Mouse (Mus musculus) G1E (cell line): Measurements from ENCODE around the gene Nrarp. TPM values are rescaled to one million over a fixed set of nuclear protein-coding genes. Genes with fewer than 3 reads are reported as not detected.

Experiments used
- ATAC-seq: 2 replicates; pipeline ENCODE4 v1.8.0; 2016; ENCODE audit warnings: mild to moderate bottlenecking; ENCODE audit not compliant: insufficient number of reproducible peaks, poor library complexity, low FRiP score, severe bottlenecking; ENCODE audit errors: extremely low read depth
- DNase-seq: peaks from one replicate; pipeline ENCODE4 v3.0.0; 2012; ENCODE audit warnings: low spot score
- H3K27me3 ChIP-seq: 2 replicates; pipeline ENCODE4 v1.6.1; 2012; ENCODE audit warnings: mild to moderate bottlenecking, low read length, inconsistent platforms; ENCODE audit not compliant: insufficient read depth
- H3K36me3 ChIP-seq: replicated peaks from 2 replicates; pipeline ENCODE3; 2012; ENCODE audit warnings: mild to moderate bottlenecking, inconsistent platforms
- H3K4me1 ChIP-seq: 2 replicates; pipeline ENCODE4 v1.6.1; 2012; ENCODE audit warnings: low read depth, low read length, inconsistent platforms, mixed read lengths; ENCODE audit not compliant: insufficient read depth
- H3K4me3 ChIP-seq: 2 replicates; pipeline ENCODE4 v1.5.1; 2012; ENCODE audit warnings: low read depth, mild to moderate bottlenecking, inconsistent platforms, low read length, moderate library complexity, mixed read lengths
- H3K9me3 ChIP-seq: replicated peaks from 2 replicates; pipeline ENCODE4 v1.6.1; 2012; ENCODE audit warnings: inconsistent platforms
- CTCF ChIP-seq: IDR thresholded peaks from 2 replicates; pipeline ENCODE4 v1.5.1; 2012; ENCODE audit warnings: low read depth, low read length, inconsistent platforms, mixed read lengths
- GATA1 ChIP-seq: IDR thresholded peaks from 2 replicates; pipeline ENCODE4 v1.6.1; 2012; ENCODE audit warnings: borderline replicate concordance, low read length, inconsistent platforms, mixed read lengths
- GATA2 ChIP-seq: IDR thresholded peaks from 2 replicates; pipeline ENCODE4 v1.6.1; 2012; ENCODE audit warnings: low read depth, low read length, inconsistent platforms, borderline replicate concordance
- POLR2AphosphoS5 ChIP-seq: IDR thresholded peaks from 2 replicates; pipeline ENCODE4 v1.6.1; 2012; ENCODE audit warnings: low read depth, low read length, inconsistent platforms; ENCODE audit not compliant: insufficient replicate concordance
- TAL1 ChIP-seq: conservative IDR thresholded peaks from 2 replicates; pipeline ENCODE4 v1.6.1; 2012; ENCODE audit warnings: low read depth, low read length, inconsistent platforms, mixed read lengths
- polyA plus RNA-seq: library from polyadenylated mRNA; stranded (reverse); fragments of >175 nt; gene quantifications from 2 replicates; pipeline ENCODE4 v1.2.3, GENCODE M21; 2012
- total RNA-seq, 2 experiments: library from RNA; stranded (forward) in 1 of 2; stranded (reverse) in 1 of 2; fragments of 200-1000 nt in 1 of 2; fragments of >200 nt in 1 of 2; fragmentation: Nextera tagmentation in 1 of 2; gene quantifications; 2 replicates each; pipeline ENCODE4 v1.2.3; 2014 to 2017

Gene Nrarp
- total and polyA plus RNA-seq, 3 experiments, result 0.16 TPM; not detected in 2

GRCm38 (mm10) chr2:25227406-25227805 lies 46.8 kb downstream of the Nrarp start:
- Histone ChIP-seq H3K9me3 (no peaks in the 10 kb centered on the region), H3K36me3 (peaks cover 20% of the 10 kb centered on the region), H3K27me3 (peaks cover 22% of the 10 kb centered on the region), H3K4me3 (no peak overlapping the region), H3K4me1 (peaks cover 69% of the 10 kb centered on the region)
- ATAC-seq, result no peak
- DNase-seq, result no peak
- no peak for TF ChIP-seq TAL1
- no peak for TF ChIP-seq GATA2
- TF ChIP-seq POLR2AphosphoS5, result no peak
- TF ChIP-seq CTCF, result no peak
- no peak for TF ChIP-seq GATA1

GRCm38 (mm10) chr2:25228431-25228889 lies 47.9 kb downstream of the Nrarp start:
- TF ChIP-seq CTCF, result peak; percentile 67
- TF ChIP-seq GATA1, result no peak
- TF ChIP-seq TAL1, result no peak
- peaks cover 79% of the 10 kb centered on the region for H3K4me1 ChIP-seq
- H3K36me3 ChIP-seq, result peaks cover 15% of the 10 kb centered on the region
- no peaks in the 10 kb centered on the region for H3K9me3 ChIP-seq
- peak; percentile 75 for DNase-seq
- ATAC-seq, result 0 out of 2 replicates have a peak, but pooled peaks have one; percentile 24
- H3K4me3 ChIP-seq, result peak overlapping the region; percentile 62; the same call in 1 of the 2 replicates
- H3K27me3 ChIP-seq, result peaks cover 22% of the 10 kb centered on the region

DNA sequence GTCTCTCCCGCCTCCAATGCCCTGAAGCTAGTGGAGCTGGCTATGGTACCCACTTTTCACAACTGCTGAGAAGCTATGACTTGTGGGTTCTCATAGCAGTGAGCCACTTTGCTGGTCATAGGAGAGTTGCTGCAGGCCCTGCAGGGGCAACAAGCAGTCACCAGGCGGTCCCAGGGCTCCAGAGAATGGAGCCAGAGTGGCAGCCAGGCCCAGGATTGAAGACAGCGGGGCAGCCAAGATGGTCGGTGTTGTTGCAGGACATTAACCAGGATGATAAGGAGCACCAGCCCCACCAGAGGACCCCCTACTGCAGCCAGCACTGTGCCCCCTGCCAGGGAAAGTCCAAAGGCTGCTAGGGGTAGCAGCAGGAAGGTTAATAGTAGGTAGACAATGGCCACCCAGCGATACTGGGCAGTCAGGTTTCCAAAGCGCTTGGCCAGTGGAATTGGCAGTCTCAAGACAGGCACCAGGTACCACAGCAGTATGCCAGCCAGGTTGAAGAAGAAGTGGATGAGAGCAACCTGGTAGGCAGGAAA lies 48.5 kb downstream of the Nrarp start:
- no peak overlapping the region; the same call in 1 of the 2 replicates for H3K4me3 ChIP-seq
- no peaks in the 10 kb centered on the region for H3K9me3 ChIP-seq
- ATAC-seq (no peak), DNase-seq (no peak)
- H3K36me3 ChIP-seq, result peaks cover 9% of the 10 kb centered on the region
- TF ChIP-seq GATA2, result no peak
- TF ChIP-seq GATA1, result no peak
- TF ChIP-seq POLR2AphosphoS5, result no peak
- TF ChIP-seq TAL1, result no peak
- no peak for TF ChIP-seq CTCF
- peaks cover 22% of the 10 kb centered on the region for H3K27me3 ChIP-seq
- H3K4me1 ChIP-seq, result peaks cover 85% of the 10 kb centered on the region

DNA sequence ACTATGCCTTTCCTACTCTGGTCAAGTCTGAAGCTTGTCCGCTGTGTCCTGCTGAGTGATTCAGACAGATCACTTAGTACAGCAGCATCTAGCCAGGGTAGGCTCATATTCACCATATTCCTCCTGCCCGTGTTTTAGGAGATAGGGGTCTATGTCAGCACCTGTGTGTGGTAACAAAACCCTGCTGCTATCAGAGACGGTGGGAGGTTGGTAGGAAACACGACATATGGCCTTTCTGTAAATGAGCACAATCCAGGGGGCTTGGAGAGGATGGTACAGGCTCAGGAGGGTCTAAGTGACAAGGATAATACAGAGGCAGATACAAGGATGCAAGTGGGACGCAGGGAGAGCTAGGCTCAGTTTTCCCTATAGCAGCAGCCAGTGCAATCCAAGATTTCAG lies 49.0 kb downstream of the Nrarp start:
- H3K27me3 ChIP-seq, result peaks cover 22% of the 10 kb centered on the region
- ATAC-seq (no peak), DNase-seq (no peak)
- H3K4me1 ChIP-seq, result peaks cover 91% of the 10 kb centered on the region
- H3K4me3 ChIP-seq, result no peak overlapping the region
- H3K9me3 ChIP-seq, result no peaks in the 10 kb centered on the region
- H3K36me3 ChIP-seq, result peaks cover 7% of the 10 kb centered on the region
- TF ChIP-seq POLR2AphosphoS5, result no peak
- TF ChIP-seq TAL1, result no peak
- TF ChIP-seq CTCF, result no peak
- no peak for TF ChIP-seq GATA1
- no peak for TF ChIP-seq GATA2

DNA sequence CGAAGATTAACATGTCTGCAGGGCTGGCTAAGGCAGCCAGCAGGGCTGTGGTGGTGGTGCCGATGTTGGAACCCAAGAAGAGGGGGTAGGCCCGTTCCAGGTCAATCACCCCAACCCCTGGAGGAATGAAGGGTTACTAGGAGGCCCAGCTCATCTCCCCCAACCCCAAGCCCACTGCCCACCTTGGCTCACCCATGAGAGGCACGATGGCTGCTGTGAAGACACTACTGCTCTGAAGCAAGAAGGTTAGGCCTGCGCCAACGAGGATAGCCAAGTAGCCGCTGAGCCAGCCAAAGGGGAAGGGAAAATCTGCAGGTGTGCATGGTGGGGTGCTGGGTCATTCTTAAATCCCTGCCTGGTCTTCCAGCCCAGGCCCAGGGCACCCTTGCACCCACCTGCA lies 50.0 kb downstream of the Nrarp start:
- Histone ChIP-seq H3K36me3 (peaks cover 7% of the 10 kb centered on the region), H3K9me3 (no peaks in the 10 kb centered on the region), H3K4me3 (no peak overlapping the region), H3K4me1 (peaks cover 97% of the 10 kb centered on the region), H3K27me3 (peaks cover 22% of the 10 kb centered on the region)
- TF ChIP-seq TAL1 (no peak), POLR2AphosphoS5 (no peak), GATA2 (no peak), GATA1 (no peak), CTCF (no peak)
- DNase-seq, result no peak
- ATAC-seq, result no peak

DNA sequence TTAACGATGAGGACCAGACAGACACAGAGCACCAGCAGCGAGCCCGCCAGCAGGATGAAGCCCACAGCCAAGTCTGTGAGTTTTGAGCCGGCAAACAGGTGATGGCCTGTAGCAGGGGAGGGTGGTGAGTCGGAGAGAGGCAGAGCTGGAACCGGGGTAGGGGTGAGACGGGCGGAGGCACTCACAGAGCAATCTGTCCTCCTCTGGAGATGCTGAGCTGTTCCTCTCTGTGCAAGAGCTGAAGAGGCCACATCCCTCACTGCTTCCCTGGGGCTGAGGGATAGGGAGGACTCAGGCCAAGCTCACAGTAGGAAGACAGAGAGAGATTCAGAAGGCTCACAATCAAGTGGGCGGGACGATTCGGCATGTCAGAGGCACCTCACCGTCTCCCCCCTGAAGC lies 50.5 kb downstream of the Nrarp start:
- H3K4me1 ChIP-seq, result peaks cover 97% of the 10 kb centered on the region
- DNase-seq, result no peak
- ATAC-seq, result no peak
- TF ChIP-seq GATA1 (no peak), CTCF (no peak), TAL1 (no peak), POLR2AphosphoS5 (no peak), GATA2 (no peak)
- peaks cover 7% of the 10 kb centered on the region for H3K36me3 ChIP-seq
- H3K4me3 ChIP-seq, result peak overlapping the region; percentile 0; the same call in 1 of the 2 replicates
- peaks cover 26% of the 10 kb centered on the region for H3K27me3 ChIP-seq
- no peaks in the 10 kb centered on the region for H3K9me3 ChIP-seq

Other genes starting within 250 kb of the Nrarp start
Only the 20 nearest of the 33 such genes appear.
- gene Nsmf, start 126.4 kb upstream of the Nrarp start, total RNA-seq (2014; fragmentation: Nextera tagmentation), result 28.5 and 36.4 TPM in 2 replicates
- 30.6 and 30.9 TPM in 2 replicates for gene Nsmf, start 126.4 kb upstream of the Nrarp start, total RNA-seq (2017)
- 29.5 and 29.7 TPM in 2 replicates for gene Nsmf, start 126.4 kb upstream of the Nrarp start, polyA plus RNA-seq
- not detected in 2 replicates for gene Entpd8, start 100.5 kb upstream of the Nrarp start, total RNA-seq (2014; fragmentation: Nextera tagmentation)
- not detected in 2 replicates for gene Entpd8, start 100.5 kb upstream of the Nrarp start, total RNA-seq (2017)
- gene Entpd8, start 100.5 kb upstream of the Nrarp start, polyA plus RNA-seq, result not detected in 2 replicates
- not detected in 2 replicates for gene Noxa1, start 85.6 kb upstream of the Nrarp start, total RNA-seq (2014; fragmentation: Nextera tagmentation)
- 0.27 and 0.46 TPM in 2 replicates for gene Noxa1, start 85.6 kb upstream of the Nrarp start, total RNA-seq (2017)
- gene Noxa1, start 85.6 kb upstream of the Nrarp start, polyA plus RNA-seq, result 0.08 and 0.12 TPM in 2 replicates
- gene Tor4a, start 16.1 kb downstream of the Nrarp start, total RNA-seq (2014; fragmentation: Nextera tagmentation), result 13.3 and 17.2 TPM in 2 replicates
- 33.2 and 33.8 TPM in 2 replicates for gene Tor4a, start 16.1 kb downstream of the Nrarp start, total RNA-seq (2017)
- gene Tor4a, start 16.1 kb downstream of the Nrarp start, polyA plus RNA-seq, result 10.8 and 12.3 TPM in 2 replicates
- 30.6 and 80.7 TPM in 2 replicates for gene Nelfb, start 30.7 kb downstream of the Nrarp start, total RNA-seq (2014; fragmentation: Nextera tagmentation)
- 54.6 and 60.9 TPM in 2 replicates for gene Nelfb, start 30.7 kb downstream of the Nrarp start, total RNA-seq (2017)
- gene Nelfb, start 30.7 kb downstream of the Nrarp start, polyA plus RNA-seq, result 26.9 and 27.0 TPM in 2 replicates
- gene Stpg3, start 33.9 kb downstream of the Nrarp start, total RNA-seq (2014; fragmentation: Nextera tagmentation), result not detected in 2 replicates
- gene Stpg3, start 33.9 kb downstream of the Nrarp start, total RNA-seq (2017), result not detected in 2 replicates
- gene Stpg3, start 33.9 kb downstream of the Nrarp start, polyA plus RNA-seq, result not detected in 2 replicates
- gene Fam166a, start 38.0 kb downstream of the Nrarp start, total RNA-seq (2014; fragmentation: Nextera tagmentation), result not detected in 2 replicates
- gene Fam166a, start 38.0 kb downstream of the Nrarp start, total RNA-seq (2017), result not detected in 2 replicates
- gene Fam166a, start 38.0 kb downstream of the Nrarp start, polyA plus RNA-seq, result 0.20 TPM in 1 of 2 replicates, not detected in the other
- 367 and 427 TPM in 2 replicates for gene Tubb4b, start 43.9 kb downstream of the Nrarp start, total RNA-seq (2014; fragmentation: Nextera tagmentation)
- 799 and 1,022 TPM in 2 replicates for gene Tubb4b, start 43.9 kb downstream of the Nrarp start, total RNA-seq (2017)
- gene Tubb4b, start 43.9 kb downstream of the Nrarp start, polyA plus RNA-seq, result 414 and 639 TPM in 2 replicates
- 0.63 TPM in 1 of 2 replicates, not detected in the other for gene Slc34a3, start 53.6 kb downstream of the Nrarp start, total RNA-seq (2014; fragmentation: Nextera tagmentation)
- gene Slc34a3, start 53.6 kb downstream of the Nrarp start, total RNA-seq (2017), result not detected in 2 replicates
- gene Slc34a3, start 53.6 kb downstream of the Nrarp start, polyA plus RNA-seq, result 0.91 and 0.95 TPM in 2 replicates
- not detected in 2 replicates for gene Rnf224, start 56.0 kb downstream of the Nrarp start, total RNA-seq (2014; fragmentation: Nextera tagmentation)
- gene Rnf224, start 56.0 kb downstream of the Nrarp start, total RNA-seq (2017), result 0.35 and 0.66 TPM in 2 replicates
- gene Rnf224, start 56.0 kb downstream of the Nrarp start, polyA plus RNA-seq, result 0.09 and 0.13 TPM in 2 replicates
- 14.7 and 18.4 TPM in 2 replicates for gene Rnf208, start 61.5 kb downstream of the Nrarp start, total RNA-seq (2014; fragmentation: Nextera tagmentation)
- 0.22 and 0.41 TPM in 2 replicates for gene Rnf208, start 61.5 kb downstream of the Nrarp start, total RNA-seq (2017)
- 54.7 and 72.0 TPM in 2 replicates for gene Rnf208, start 61.5 kb downstream of the Nrarp start, polyA plus RNA-seq
- gene Cysrt1, start 61.7 kb downstream of the Nrarp start, total RNA-seq (2014; fragmentation: Nextera tagmentation), result not detected in 2 replicates
- not detected in 2 replicates for gene Cysrt1, start 61.7 kb downstream of the Nrarp start, total RNA-seq (2017)
- not detected in 2 replicates for gene Cysrt1, start 61.7 kb downstream of the Nrarp start, polyA plus RNA-seq
- gene AL732309.1, start 66.1 kb downstream of the Nrarp start, total RNA-seq (2014; fragmentation: Nextera tagmentation), result 5.6 and 6.3 TPM in 2 replicates
- 2.6 and 4.2 TPM in 2 replicates for gene AL732309.1, start 66.1 kb downstream of the Nrarp start, total RNA-seq (2017)
- gene AL732309.1, start 66.1 kb downstream of the Nrarp start, polyA plus RNA-seq, result 1.4 TPM in 1 of 2 replicates, not detected in the other
- gene Tmem203, start 74.7 kb downstream of the Nrarp start, total RNA-seq (2014; fragmentation: Nextera tagmentation), result 13.7 and 14.6 TPM in 2 replicates
- 15.5 and 17.1 TPM in 2 replicates for gene Tmem203, start 74.7 kb downstream of the Nrarp start, total RNA-seq (2017)
- gene Tmem203, start 74.7 kb downstream of the Nrarp start, polyA plus RNA-seq, result 7.8 and 10.0 TPM in 2 replicates
- gene Tprn, start 81.9 kb downstream of the Nrarp start, total RNA-seq (2014; fragmentation: Nextera tagmentation), result 13.6 and 22.0 TPM in 2 replicates
- 8.1 and 10.0 TPM in 2 replicates for gene Tprn, start 81.9 kb downstream of the Nrarp start, total RNA-seq (2017)
- 51.5 and 52.8 TPM in 2 replicates for gene Tprn, start 81.9 kb downstream of the Nrarp start, polyA plus RNA-seq
- gene Ssna1, start 91.7 kb downstream of the Nrarp start, total RNA-seq (2014; fragmentation: Nextera tagmentation), result 35.9 and 47.0 TPM in 2 replicates
- 100 and 107 TPM in 2 replicates for gene Ssna1, start 91.7 kb downstream of the Nrarp start, total RNA-seq (2017)
- 237 and 259 TPM in 2 replicates for gene Ssna1, start 91.7 kb downstream of the Nrarp start, polyA plus RNA-seq
- gene Anapc2, start 91.7 kb downstream of the Nrarp start, total RNA-seq (2014; fragmentation: Nextera tagmentation), result 39.5 and 50.3 TPM in 2 replicates
- gene Anapc2, start 91.7 kb downstream of the Nrarp start, total RNA-seq (2017), result 19.7 and 24.4 TPM in 2 replicates
- 23.0 and 25.3 TPM in 2 replicates for gene Anapc2, start 91.7 kb downstream of the Nrarp start, polyA plus RNA-seq
- not detected in 2 replicates for gene Tmem210, start 107.4 kb downstream of the Nrarp start, total RNA-seq (2014; fragmentation: Nextera tagmentation)
- not detected in 2 replicates for gene Tmem210, start 107.4 kb downstream of the Nrarp start, total RNA-seq (2017)
- not detected in 2 replicates for gene Tmem210, start 107.4 kb downstream of the Nrarp start, polyA plus RNA-seq
- not detected in 2 replicates for gene Lrrc26, start 109.2 kb downstream of the Nrarp start, total RNA-seq (2014; fragmentation: Nextera tagmentation)
- not detected in 2 replicates for gene Lrrc26, start 109.2 kb downstream of the Nrarp start, total RNA-seq (2017)
- not detected in 2 replicates for gene Lrrc26, start 109.2 kb downstream of the Nrarp start, polyA plus RNA-seq
- 1.7 TPM in 1 of 2 replicates, not detected in the other for gene Grin1, start 138.4 kb downstream of the Nrarp start, total RNA-seq (2014; fragmentation: Nextera tagmentation)
- 0.17 and 0.33 TPM in 2 replicates for gene Grin1, start 138.4 kb downstream of the Nrarp start, total RNA-seq (2017)
- gene Grin1, start 138.4 kb downstream of the Nrarp start, polyA plus RNA-seq, result 0.68 and 0.73 TPM in 2 replicates